Mouse (Mus musculus): ENCODE data around the gene Ak5. TPM values are rescaled to one million over a fixed set of nuclear protein-coding genes. Genes with fewer than 3 reads are reported as not detected.
"Not testable (repeated sequence)": the region's sequence is repeated elsewhere in the genome, so short reads cannot be mapped to it uniquely, and the experiment has no call there.

Ak5 gene
- polyA plus RNA-seq, 1 experiment from 2014 or later = 0.14 TPM

DNA sequence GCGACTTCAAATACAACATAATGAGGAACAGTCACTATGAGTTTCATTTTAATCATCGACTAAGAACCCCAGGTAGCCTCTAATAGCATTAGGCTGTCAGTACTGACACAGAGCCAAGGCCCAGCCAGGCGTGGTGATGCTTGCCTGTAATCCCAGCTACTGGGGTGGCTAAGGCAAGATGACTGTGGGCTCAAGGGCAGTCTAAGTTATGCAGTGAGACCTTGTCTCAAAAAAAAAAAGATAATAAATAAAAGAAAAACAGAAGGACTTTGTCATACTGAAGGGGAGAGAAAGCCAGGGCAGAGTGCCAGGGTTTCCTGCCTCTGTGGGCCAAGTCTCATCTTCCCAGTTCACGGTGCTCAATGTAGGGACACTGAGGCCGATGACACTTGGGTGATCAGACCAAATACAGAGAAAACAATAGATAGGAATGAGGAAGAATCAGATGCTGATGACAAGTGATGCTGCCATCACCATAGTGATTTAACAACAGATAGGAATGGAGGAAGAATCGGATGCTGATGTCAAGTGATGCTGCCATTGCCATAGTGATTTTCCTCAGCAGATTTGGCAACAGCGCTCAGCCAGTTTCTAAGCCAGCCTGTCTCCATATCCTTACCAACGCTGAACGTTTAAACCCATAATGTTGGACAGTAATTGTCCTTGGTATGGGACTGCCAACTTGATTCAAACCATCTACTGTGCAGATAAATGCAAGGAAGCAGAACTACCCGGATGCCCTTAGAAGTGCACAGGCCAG lies 42.9 kb downstream of the Ak5 start:
- DNase-seq (ENCODE audit: low spot score) = no peak

DNA sequence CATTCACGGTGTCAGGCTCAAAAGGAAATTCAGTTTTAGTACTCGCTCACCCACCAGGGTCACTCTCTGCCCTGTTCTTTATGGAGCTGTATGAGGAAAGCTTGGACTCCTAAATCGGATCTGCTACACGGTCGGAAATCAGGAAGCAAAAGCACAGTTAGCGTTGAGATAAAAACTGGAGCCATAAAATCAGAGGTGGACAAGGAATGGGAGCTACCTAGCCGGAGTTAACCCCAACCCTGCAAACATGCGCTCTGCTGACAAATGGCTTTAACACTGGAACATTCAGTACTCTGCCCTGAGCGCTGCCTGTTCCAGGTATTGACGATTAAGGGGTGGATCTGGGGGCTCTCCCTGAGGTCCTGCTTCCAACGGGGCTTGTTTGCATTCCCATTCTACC lies 47.6 kb downstream of the Ak5 start:
- DNase-seq (ENCODE audit: low spot score) = no peak

DNA sequence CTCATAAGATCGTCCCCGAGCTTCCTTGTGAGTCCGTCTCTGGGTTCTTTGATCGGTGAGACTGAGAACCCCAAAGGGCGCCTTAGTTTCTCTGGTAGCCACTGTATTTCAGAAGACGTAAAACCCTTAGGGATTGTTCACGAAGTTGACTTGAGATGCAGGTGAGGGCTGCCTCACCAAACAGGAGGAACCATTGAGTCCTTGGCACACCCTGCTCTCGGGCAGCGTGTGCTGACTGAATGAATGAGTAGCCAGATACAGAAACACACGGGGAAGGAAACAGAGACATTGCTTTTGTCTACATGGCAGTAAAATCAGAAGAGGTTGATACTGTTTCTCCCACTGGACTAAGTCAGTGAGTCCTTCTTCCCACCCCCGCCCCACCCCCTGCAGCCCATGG lies 48.1 kb downstream of the Ak5 start:
- no peak for DNase-seq (ENCODE audit: low spot score)

DNA sequence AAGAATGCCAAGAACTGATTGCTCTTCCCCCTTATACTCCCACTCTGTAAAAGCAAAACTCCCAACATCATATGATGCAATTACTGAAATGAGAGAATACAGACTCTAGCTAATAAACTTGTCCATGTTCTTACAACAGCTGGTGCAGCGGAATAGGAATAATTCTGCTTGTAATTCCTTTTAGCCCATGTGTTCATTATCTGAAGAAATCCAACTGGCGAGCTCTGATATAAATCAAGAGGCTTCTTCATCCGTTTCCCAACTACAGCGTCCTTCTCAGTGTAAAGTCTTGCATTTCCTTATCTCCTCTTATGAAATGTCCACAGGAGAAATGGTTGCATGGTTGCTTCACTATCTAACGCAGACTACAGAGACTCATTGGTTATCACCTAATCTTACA lies 59.1 kb downstream of the Ak5 start:
- DNase-seq (ENCODE audit: low spot score) = no peak

DNA sequence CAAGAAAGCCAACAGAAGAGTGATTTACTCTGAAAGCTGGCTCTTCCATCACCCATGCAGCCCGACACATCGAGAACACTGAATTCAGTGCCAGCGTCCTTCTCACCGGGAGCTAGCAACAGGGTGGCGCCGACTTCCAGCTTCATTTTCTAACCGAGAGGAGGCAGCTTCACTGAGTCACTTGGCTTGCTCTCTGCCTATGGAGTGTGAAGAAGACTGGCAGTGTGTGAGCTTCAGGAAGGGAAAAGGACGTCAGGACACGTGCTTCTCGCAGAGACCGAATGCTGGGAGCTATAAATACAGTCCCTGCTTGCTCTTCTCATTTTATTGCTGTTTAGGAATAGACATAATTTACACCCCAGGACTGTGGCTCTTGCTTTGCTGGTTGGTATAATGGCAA lies 62.3 kb downstream of the Ak5 start:
- no peak for DNase-seq (ENCODE audit: low spot score)

DNA sequence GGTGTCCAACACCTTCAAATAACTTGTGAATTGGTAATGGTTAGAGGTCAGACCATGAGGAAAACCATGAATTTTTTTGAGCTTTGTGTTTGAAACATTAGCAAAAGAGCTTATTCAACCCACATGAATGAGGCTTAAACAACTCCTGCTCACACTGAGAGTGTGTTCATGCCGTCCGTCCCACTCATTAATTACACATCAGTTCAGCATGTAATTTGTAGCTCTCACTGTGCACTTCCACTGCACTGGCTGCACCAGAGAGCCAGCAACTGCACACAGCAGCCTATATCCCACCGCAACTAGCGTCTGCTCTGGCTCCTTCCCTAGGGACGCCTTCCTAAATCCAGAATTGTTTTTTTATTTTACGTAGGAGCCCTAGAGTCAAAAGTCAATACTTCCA lies 68.5 kb downstream of the Ak5 start:
- no peak for DNase-seq (ENCODE audit: low spot score)

DNA sequence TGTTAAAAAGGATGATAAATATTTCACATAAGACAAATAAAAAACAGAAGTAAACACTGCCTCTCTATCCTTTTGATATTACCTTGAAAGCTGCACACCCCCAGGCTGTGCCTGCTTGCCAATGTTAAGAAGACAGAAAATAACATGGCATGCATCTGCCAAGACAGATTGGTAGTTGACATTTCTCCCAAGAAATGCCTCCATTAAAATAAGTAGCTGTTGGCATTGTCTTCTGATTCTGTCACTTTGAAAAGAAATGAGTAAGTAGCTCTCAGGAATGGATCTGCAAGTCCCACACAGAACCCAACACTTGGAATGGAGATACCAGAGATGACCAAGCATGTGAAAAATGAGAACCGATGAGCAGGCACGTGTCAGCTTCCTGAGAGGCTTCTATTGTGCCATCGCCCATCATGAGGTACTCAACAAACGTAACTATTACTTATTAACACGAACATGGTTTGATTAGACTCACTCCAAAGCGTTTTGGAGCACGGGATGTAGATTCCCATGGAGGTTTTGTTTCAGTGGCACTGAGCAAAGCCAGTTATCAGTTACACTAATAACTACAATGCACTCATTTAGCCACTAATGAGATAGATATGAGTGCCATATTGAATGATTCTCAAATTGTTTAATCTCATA lies 71.6 kb downstream of the Ak5 start:
- DNase-seq (ENCODE audit: low spot score) = no peak

DNA sequence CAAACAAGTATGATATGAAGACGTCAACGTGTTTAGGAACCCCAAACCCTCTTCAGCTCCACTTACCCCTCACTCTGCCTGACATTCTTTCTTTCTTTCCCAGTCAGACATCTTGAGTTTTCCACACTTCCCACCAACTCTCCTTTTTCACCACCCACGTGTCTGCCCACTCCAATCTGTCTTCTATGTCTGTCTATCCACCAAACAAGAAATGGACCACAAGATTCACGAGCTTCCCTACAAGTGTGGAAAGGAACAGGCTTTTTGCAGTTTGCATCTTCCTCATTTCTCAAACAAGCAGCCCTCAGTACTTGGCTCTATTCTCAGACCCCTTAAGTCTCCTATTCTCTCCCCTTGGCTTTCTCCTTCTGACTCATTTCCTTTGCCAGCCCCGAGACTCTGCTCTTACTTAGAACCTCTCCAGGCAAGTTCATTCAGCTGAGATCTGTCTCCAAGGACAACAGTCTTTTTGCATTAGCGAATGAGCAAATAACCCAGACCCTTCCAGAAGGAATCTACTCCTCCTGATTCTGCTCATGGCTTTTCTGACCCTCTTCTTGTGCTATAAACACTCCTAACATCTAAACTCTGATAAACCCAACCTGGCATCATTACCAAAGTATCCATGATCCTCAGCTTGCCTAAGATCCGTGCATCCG lies 75.3 kb downstream of the Ak5 start:
- no peak for DNase-seq (ENCODE audit: low spot score)

DNA sequence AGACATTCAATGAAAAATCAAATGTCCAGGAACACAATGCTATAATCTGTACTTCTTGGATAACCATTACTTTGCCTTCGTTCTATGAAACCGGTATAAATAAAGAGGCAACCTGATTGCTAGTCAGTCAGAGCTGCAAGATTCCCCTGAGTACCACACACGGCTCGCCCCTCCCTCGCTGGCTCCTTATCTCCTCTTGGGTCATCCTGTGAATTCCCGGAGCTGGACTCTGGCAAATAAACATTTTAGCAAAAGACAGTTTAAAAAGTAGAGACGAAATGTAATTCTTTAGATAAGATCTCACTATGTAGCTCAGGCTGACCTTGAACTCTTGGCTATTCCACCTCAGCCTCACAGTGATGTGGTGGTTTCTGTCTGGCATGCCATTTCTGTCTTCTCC lies 77.7 kb downstream of the Ak5 start:
- DNase-seq (ENCODE audit: low spot score) = no peak

DNA sequence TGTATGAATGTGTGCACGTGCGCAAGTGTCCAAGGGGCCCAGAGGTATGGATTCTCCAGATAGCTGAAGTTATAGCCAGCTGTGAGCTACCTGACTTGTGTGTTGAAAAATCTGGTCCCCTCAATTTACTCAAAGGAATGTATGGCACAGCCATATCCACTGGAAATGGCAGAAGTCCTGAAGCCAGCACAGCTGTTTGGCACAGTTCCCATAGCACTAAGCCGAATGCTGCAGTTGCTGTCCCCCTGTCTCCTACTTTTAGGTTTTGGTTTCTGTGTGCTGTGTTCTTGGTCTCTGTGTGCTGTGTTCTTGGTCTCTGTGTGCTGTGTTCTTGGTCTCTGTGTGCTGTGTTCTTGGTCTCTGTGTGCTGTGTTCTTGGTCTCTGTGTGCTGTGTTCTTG lies 79.1 kb downstream of the Ak5 start:
- DNase-seq (ENCODE audit: low spot score) = not testable (repeated sequence)

DNA sequence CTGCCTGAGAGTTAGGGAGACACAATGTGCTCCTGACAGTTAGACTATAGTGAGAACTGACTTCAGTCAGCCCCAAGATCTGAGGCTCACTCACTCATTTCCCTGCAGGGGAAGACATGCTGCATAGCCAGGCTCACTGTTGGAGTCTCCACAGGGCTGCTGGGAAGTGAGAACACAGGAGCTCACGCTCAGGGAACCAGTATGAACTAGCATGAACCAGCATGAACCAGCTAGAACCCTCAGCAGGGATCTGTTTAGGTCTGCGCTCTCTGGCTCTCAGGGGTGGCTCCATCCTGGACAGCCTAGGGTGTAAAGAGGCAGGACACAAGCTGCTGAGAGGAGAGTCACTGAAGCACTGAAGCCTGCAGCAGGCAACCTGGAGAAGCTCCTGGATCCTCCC lies 81.2 kb downstream of the Ak5 start:
- no peak for DNase-seq (ENCODE audit: low spot score)

DNA sequence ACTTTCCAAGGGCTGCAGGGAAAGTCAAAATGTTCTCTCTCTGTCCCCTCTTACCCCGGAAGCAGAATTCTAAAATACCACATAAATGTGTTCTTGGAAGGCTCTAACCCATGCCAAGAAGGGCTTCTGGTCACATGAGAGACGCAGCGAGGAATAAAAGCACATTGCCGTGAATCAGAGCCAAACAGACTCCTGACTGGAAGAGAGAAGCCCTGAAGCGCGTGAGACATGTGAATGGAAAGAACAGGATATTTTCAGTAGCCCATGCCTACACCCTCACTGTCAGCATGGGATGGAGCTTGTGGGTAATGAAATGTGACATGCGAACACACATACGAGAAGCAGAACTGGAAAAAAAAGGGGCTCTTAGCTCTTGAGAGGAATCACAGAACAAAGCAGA lies 82.0 kb downstream of the Ak5 start:
- no peak for DNase-seq (ENCODE audit: low spot score)

DNA sequence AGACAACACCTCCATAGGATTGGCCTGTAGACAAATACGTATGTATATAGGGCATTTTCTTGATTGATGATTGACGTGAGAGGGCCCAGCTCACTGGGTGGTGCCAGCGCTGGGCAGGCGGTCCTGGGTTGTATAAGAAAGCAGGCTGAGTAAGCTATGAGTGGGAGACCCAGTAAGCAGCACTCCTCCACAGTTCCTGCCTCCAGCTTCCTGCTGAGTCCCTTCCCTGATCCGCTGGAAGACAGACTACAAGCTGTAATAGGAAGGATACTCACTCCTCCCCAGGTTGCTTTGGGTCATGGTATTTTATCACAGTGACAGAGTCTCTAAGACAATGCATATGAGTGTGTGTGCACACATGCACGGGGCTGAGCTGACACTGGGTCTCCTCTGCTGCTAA lies 82.6 kb downstream of the Ak5 start:
- no peak for DNase-seq (ENCODE audit: low spot score)

DNA sequence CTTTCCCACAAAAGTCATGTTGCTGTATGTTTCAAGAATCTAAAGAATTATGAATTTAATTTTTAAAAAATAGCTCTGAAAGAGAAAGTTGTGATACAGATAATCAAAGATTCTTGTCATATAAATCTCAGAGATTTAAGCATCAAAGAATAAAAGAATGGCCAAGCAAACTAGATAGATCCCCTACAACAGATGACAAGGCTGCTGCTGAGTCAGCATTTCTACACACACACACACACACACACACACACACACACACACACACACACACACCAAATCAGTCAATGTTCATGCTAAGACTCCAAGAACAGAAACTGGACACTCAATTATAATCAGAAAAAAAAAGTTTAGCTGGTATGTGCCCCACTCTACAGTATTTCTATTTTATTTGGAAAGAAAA lies 85.1 kb downstream of the Ak5 start:
- DNase-seq (ENCODE audit: low spot score) = no peak

DNA sequence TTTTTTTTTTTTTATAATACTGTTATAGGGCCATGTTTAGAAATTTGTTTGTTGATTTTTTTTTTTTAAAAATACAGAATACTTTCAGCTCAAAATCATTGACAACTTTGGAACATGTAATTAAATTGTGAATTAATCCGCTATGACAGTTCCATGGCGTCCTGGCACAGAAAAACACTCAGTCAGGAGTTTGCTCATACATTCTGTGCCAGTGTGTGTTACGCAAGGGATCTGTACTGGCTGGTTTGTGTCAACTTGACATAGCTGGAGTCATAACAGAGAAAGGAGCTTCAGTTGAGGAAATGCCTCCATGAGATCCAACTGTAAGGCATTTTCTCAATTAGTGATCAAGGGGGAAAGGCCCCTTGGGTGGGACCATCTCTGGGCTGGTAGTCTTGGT lies 86.3 kb downstream of the Ak5 start:
- not testable (repeated sequence) for DNase-seq (ENCODE audit: low spot score)

DNA sequence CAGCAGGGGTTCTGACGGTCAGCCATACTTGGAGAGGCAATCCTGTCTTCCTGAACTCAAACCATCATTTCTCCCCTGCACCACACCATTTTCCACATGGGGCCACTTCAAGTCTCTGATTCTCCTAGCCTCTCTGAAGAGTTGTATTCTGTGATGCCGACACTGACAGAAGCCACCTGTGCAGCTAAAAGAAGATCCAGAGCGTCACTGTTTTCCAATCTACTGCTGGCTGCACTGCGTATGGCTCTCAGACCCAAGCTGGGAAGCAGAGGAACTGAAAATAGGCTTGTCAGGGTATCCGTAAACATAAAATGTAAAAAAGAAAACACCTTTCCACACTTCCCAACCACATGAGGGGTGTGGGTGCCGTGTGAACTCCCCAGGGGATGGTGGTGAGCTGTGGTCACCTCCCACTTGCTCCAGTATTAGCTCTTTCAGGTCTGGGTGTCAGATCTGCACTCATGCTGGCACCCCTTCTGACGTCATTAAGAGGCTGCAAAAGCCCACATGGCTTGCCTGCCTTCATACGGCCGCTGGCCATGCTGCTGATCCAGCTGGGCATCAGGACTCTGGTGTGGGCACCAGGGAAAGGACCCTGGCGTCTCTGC lies 88.1 kb downstream of the Ak5 start:
- no peak for DNase-seq (ENCODE audit: low spot score)

DNA sequence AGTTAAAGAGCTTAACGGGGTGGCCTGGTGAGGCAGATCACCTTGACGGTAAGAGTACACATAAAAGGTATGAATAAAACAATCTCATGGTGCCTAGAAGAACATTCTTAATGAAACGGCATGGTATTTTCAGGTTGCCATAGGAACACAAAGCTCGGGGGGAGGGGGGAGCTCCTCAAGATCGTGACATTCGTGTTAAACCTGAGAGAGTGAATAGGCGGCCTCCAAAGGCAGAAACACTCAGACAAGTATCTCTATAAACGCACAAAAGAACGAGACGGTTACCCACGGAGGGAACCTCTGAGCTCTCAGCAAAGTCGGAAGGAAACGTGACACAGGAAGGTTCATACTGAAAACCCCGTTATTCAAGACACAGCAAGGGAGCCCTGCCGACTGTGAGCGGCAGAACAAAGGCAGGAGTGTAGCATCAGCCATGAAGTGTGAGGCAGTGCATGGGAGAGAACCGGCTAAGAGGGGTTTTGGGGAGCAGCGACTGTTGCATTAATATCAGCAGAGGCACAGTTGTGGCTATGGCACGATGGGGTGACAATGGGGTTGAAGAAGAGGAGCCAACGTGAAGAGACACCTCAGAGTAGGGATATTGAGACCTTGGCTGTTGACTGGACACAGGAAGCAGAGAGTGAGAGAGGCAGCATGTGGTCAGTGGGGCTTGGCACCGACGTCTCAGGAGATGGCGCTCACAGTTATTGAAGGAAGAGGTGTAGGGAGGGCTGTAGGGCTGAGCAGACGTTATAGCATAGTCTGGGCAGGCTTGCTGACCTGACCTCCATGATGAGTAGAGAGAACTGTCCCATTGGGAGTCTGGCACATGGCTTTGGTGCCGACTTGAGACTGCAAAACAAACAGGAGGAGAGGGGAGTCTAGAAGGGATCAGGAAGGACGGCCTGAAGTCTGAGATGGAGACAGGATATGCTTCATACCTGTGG lies 89.6 kb downstream of the Ak5 start:
- DNase-seq (ENCODE audit: low spot score) = no peak

DNA sequence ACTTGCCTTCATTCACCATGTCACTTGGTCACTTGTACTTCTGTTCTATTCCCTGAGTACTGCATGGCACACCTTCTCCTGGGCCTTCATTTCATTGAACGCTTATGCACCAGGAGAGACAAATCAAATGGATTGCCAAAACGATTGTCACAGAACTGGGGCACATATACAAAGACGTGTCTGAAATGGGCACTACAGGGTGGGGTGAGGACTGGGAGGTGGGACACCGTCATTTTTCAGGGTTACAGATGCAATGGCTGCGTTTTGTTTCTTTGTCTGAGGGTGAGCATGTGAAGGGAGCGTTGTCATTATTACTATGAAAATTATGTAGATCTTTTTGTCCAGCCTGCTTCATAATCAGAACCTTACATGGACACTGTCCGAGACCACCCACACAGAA lies 90.4 kb downstream of the Ak5 start:
- DNase-seq (ENCODE audit: low spot score) = no peak

DNA sequence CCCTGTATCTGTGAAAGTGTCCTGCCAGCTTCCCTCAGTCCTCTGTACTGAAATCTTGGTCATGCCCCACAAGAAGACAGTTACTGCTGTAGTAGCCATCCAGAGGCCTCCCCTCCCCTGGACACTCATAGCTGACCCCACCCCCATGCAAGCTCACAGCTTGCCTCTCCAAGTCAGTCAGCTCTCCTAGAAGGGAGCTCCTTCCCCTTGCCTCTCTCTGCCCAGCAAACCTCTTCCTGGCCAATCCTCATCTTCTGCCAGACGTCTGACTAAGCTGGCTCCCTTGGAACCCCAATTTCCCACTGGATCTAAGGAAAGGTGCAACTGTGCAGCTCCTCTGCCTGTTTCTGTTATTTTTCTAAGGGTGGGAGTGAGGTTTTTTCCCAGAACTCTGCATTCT lies 90.9 kb downstream of the Ak5 start:
- no peak for DNase-seq (ENCODE audit: low spot score)

DNA sequence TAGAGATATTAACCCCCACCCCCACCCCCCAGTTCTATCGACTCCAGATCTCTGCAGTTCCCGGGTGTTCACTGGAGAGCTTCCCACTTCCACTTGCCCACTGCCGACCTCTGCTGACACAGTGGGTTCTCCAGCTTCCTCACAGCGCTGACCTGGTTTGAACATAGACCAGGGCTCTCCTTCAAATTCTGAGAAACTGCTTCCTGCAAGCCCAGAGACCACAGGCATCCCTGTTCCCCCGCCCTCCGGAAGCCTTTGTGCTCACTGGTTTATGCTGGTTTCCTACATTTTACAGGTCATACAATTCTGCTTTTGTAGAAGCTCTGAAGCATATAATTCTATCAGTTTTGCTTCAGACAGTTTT lies 98.9 kb downstream of the Ak5 start:
- peak; percentile 19 for DNase-seq (ENCODE audit: low spot score)

All from thymus, postnatal 0 days (tissue).